Mouse (Mus musculus): ENCODE data around the gene Ckb. TPM values are rescaled to one million over a fixed set of nuclear protein-coding genes. Genes with fewer than 3 reads are reported as not detected.

Gene Ckb
- total and polyA plus RNA-seq, 3 experiments, result 0.54 to 3.7 TPM; not detected in 1

GRCm38 (mm10) chr12:111674850-111675486 lies 2.8 kb upstream of the Ckb start:
- H3K9ac ChIP-seq (ENCODE audit: insufficient read depth, low read depth), result no peak overlapping the region; the same call in 1 of the 2 replicates
- H3K4me2 ChIP-seq (ENCODE audit: insufficient read depth, low read depth, poor library complexity, severe bottlenecking), result no peak overlapping the region
- H3K36me3 ChIP-seq (replicated peaks in 1 of 2; ENCODE audit: control insufficient read depth in 1 of 2, insufficient read depth in 1 of 2, low read length in 1 of 2), result peaks cover 0 to 12% of the 10 kb centered on the region in 2 experiments
- TF ChIP-seq ZNF384 (IDR thresholded peaks at IDR 0.05; ENCODE audit: low read depth, low read length), result peak; percentile 71
- TF ChIP-seq EP300 (IDR thresholded peaks at IDR 0.05; ENCODE audit: low read length), result no peak
- TF ChIP-seq POLR2AphosphoS2 (IDR thresholded peaks at IDR 0.05; ENCODE audit: low read depth, low read length), result no peak
- peak; percentile 59; the same call in 1 of the 2 replicates for TF ChIP-seq MEF2A (IDR thresholded peaks at IDR 0.05; ENCODE audit: borderline replicate concordance, low read depth, low read length)
- 0 out of 2 replicates have a peak, but pooled peaks have one; percentile 14 for TF ChIP-seq ELF1 (IDR thresholded peaks at IDR 0.05; ENCODE audit: low read depth, low read length)
- dilution Hi-C loops (cut with MboI; ENCODE audit: extremely low pct_ligation_motif_present, extremely low pct_unique_long_range_greater_than_20kb, low sequenced_read_pairs) (no loop called here), in situ Hi-C loops (cut with MboI; ENCODE audit: low pct_ligation_motif_present, low pct_unique_long_range_greater_than_20kb, low sequenced_read_pairs) (loop anchor here (5.0 kb wide), 1 partner anchor 37 kb away; the partner anchor contains the start of genes Apopt1 and Bag5)
- H3K4me3 ChIP-seq (replicated peaks in 1 of 3; ENCODE audit: low read depth in 2 of 3, low read length in 2 of 3, poor library complexity in 1 of 3), result no peak overlapping the region
- H3K4me1 ChIP-seq (ENCODE audit: control insufficient read depth in 1 of 2, insufficient read depth in 2 of 2), result peaks cover 23 to 53% of the 10 kb centered on the region in 2 experiments
- H3K27me3 ChIP-seq (replicated peaks), result no peaks in the 10 kb centered on the region
- DNase-seq (ENCODE audit: extremely low read depth), result no peak
- H3K9me3 ChIP-seq (replicated peaks; ENCODE audit: low read length), result peaks cover 11% of the 10 kb centered on the region
- H3K79me2 ChIP-seq (replicated peaks; ENCODE audit: control insufficient read depth, extremely low read depth, insufficient read depth, poor library complexity, severe bottlenecking), result peaks cover 19% of the 10 kb centered on the region
- H3K27ac ChIP-seq (ENCODE audit: insufficient read depth, low read depth), result peak overlapping the region; percentile 68; the same call in 1 of the 2 replicates

GRCm38 (mm10) chr12:111672581-111672980 lies 443 bp upstream of the Ckb start:
- Histone ChIP-seq H3K4me2 (ENCODE audit: insufficient read depth, low read depth, poor library complexity, severe bottlenecking) (no peak overlapping the region), H3K36me3 (replicated peaks in 1 of 2; ENCODE audit: control insufficient read depth in 1 of 2, insufficient read depth in 1 of 2, low read length in 1 of 2) (no peaks in the 10 kb centered on the region), H3K4me1 (ENCODE audit: control insufficient read depth in 1 of 2, insufficient read depth in 2 of 2) (peaks cover 22 to 62% of the 10 kb centered on the region in 2 experiments), H3K27me3 (replicated peaks) (no peaks in the 10 kb centered on the region), H3K4me3 (replicated peaks in 1 of 3; ENCODE audit: low read depth in 2 of 3, low read length in 2 of 3, poor library complexity in 1 of 3) (no peak overlapping the region), H3K9ac (ENCODE audit: insufficient read depth, low read depth) (no peak overlapping the region), H3K79me2 (replicated peaks; ENCODE audit: control insufficient read depth, extremely low read depth, insufficient read depth, poor library complexity, severe bottlenecking) (no peaks in the 10 kb centered on the region), H3K27ac (ENCODE audit: insufficient read depth, low read depth) (no peak overlapping the region), H3K9me3 (replicated peaks; ENCODE audit: low read length) (peaks cover 11% of the 10 kb centered on the region)
- DNase-seq (ENCODE audit: extremely low read depth), result no peak
- in situ Hi-C loops (cut with MboI; ENCODE audit: low pct_ligation_motif_present, low pct_unique_long_range_greater_than_20kb, low sequenced_read_pairs) (no loop called here), dilution Hi-C loops (cut with MboI; ENCODE audit: extremely low pct_ligation_motif_present, extremely low pct_unique_long_range_greater_than_20kb, low sequenced_read_pairs) (no loop called here)
- TF ChIP-seq NELFE (IDR thresholded peaks at IDR 0.05; ENCODE audit: low read depth, low read length), result no peak
- no peak for TF ChIP-seq MAZ (IDR thresholded peaks at IDR 0.05; ENCODE audit: low read depth, low read length)
- no peak for TF ChIP-seq MAFK (IDR thresholded peaks at IDR 0.05; ENCODE audit: insufficient replicate concordance, low read length)

- Histone ChIP-seq H3K79me2 (replicated peaks; ENCODE audit: control insufficient read depth, extremely low read depth, insufficient read depth, poor library complexity, severe bottlenecking) (no peaks in the 10 kb centered on the region), H3K4me1 (ENCODE audit: control insufficient read depth in 1 of 2, insufficient read depth in 2 of 2) (peaks cover 18 to 53% of the 10 kb centered on the region in 2 experiments), H3K9me3 (replicated peaks; ENCODE audit: low read length) (peaks cover 11% of the 10 kb centered on the region), H3K27ac (ENCODE audit: insufficient read depth, low read depth) (no peak overlapping the region), H3K36me3 (replicated peaks in 1 of 2; ENCODE audit: control insufficient read depth in 1 of 2, insufficient read depth in 1 of 2, low read length in 1 of 2) (no peaks in the 10 kb centered on the region), H3K4me2 (ENCODE audit: insufficient read depth, low read depth, poor library complexity, severe bottlenecking) (no peak overlapping the region), H3K4me3 (replicated peaks in 1 of 3; ENCODE audit: low read depth in 2 of 3, low read length in 2 of 3, poor library complexity in 1 of 3) (no peak overlapping the region), H3K9ac (ENCODE audit: insufficient read depth, low read depth) (no peak overlapping the region), H3K27me3 (replicated peaks) (no peaks in the 10 kb centered on the region)
- no peak for DNase-seq (ENCODE audit: extremely low read depth)
- TF ChIP-seq MXI1 (IDR thresholded peaks at IDR 0.05; ENCODE audit: low read depth, low read length) (no peak), CHD1 (IDR thresholded peaks at IDR 0.05; ENCODE audit: low read depth, low read length) (no peak), HCFC1 (IDR thresholded peaks at IDR 0.05; ENCODE audit: low read depth, low read length) (no peak), E2F4 (IDR thresholded peaks at IDR 0.05; ENCODE audit: insufficient replicate concordance, low read depth, low read length) (no peak), KAT2A (IDR thresholded peaks at IDR 0.05; ENCODE audit: insufficient replicate concordance, low read length) (no peak), CHD2 (IDR thresholded peaks at IDR 0.05; ENCODE audit: low read length) (no peak), JUND (conservative IDR thresholded peaks at IDR 0.05; ENCODE audit: low read depth, low read length) (no peak), USF1 (IDR thresholded peaks at IDR 0.05; ENCODE audit: low read depth, low read length) (no peak)
- dilution Hi-C loops (cut with MboI; ENCODE audit: extremely low pct_ligation_motif_present, extremely low pct_unique_long_range_greater_than_20kb, low sequenced_read_pairs) (no loop called here), in situ Hi-C loops (cut with MboI; ENCODE audit: low pct_ligation_motif_present, low pct_unique_long_range_greater_than_20kb, low sequenced_read_pairs) (no loop called here)
Observed at GRCm38 (mm10) chr12:111671431-111671902, 671 bp downstream of the Ckb start.

Data from CH12.LX (cell line).